Mouse (Mus musculus) spleen, adult 2 months (tissue): ENCODE data around the gene Sebox. TPM values are rescaled to one million over a fixed set of nuclear protein-coding genes. Genes with fewer than 3 reads are reported as not detected.
"Not testable (repeated sequence)": the region's sequence is repeated elsewhere in the genome, so short reads cannot be mapped to it uniquely, and the experiment has no call there.

Source experiments
- DNase-seq, 2 experiments: peaks; one replicate each; pipeline versions ENCODE4 v3.0.0 to v3.0.0-alpha.2; 2012 to 2021; ENCODE audit warnings: low spot score in 2 of 2, low read depth in 1 of 2
- H3K27ac ChIP-seq: fragments of 200-500 bp; 2 replicates; pipeline ENCODE4 v1.5.1; 2012; ENCODE audit warnings: low read length, inconsistent platforms; ENCODE audit not compliant: insufficient read depth
- H3K27me3 ChIP-seq: fragments of 200-500 bp; 2 replicates; pipeline ENCODE4 v1.6.1; 2012; ENCODE audit warnings: mild to moderate bottlenecking, moderate library complexity, low read length, inconsistent platforms; ENCODE audit not compliant: control insufficient read depth, insufficient read depth
- H3K36me3 ChIP-seq: fragments of 200-500 bp; 2 replicates; pipeline ENCODE4 v1.6.1; 2012; ENCODE audit warnings: mild to moderate bottlenecking, low read length, inconsistent platforms; ENCODE audit not compliant: control insufficient read depth, insufficient read depth
- H3K4me1 ChIP-seq: fragments of 200-500 bp; 2 replicates; pipeline ENCODE4 v1.6.1; 2011; ENCODE audit warnings: inconsistent platforms; ENCODE audit not compliant: control insufficient read depth, insufficient read depth, insufficient read length
- H3K4me3 ChIP-seq: fragments of 200-500 bp; 2 replicates; pipeline ENCODE4 v1.5.1; 2011; ENCODE audit warnings: mild to moderate bottlenecking, inconsistent platforms; ENCODE audit not compliant: insufficient read depth, insufficient read length; ENCODE audit errors: extremely low read depth
- CTCF ChIP-seq: fragments of 200-500 bp; IDR thresholded peaks from 2 replicates; pipeline ENCODE4 v1.5.1; 2011; ENCODE audit warnings: mild to moderate bottlenecking, inconsistent platforms; ENCODE audit not compliant: insufficient read depth, insufficient read length, insufficient replicate concordance; ENCODE audit errors: extremely low read depth
- POLR2A ChIP-seq: fragments of 200-500 bp; IDR thresholded peaks from 2 replicates; pipeline ENCODE4 v1.6.1; 2011; ENCODE audit warnings: low read depth, low read length, inconsistent platforms
- WGBS: fragments of 180-500 bp; shearing (Covaris S2); methylation state at CpG from one replicate; pipeline ENCODE4 v1.1.7; 2018; 5-methylcytosine and 5-hydroxymethylcytosine counted together
- polyA plus RNA-seq: library from polyadenylated mRNA; depleted of rRNA; stranded (reverse); fragments of >200 nt; gene quantifications from 2 replicates; pipeline ENCODE4 v1.2.3, GENCODE M21; 2012

The Sebox gene
- polyA plus RNA-seq, 1 experiment: not detected

DNA sequence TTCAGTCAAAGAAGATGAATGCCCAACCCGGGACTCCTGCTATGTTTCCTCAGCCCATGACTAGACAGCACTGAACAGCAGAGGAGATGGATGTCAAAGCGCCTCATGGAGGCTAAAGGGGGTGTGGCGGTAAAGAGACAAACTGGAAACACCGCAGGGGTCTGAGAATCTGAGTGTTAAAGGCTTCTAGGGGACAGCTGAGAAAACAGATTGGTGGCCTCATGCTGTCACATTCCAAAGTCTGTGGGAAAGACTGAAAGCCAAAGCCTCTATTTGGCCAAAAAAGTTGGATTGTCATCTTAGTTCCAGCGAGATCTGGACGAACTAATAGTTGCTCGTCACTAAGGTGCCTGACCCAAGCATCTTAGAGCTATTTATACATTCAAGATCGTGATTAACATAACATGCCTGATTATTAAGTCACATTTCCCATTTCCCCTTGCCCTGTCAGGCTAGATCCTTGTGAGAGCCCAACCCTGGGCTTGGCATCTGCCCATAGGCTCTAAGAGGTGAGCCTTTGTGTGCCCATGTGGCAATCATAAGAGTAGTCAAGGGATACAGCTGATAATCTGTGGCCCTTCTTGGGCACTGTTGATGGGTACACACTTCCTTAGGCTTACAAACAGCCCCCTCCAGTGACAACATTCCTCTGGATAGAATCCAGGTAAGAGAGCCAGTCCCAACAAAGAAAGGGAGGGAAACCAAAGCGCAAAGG lies 20.2 kb downstream of the Sebox start:
- H3K4me3 ChIP-seq: no peak overlapping the region
- WGBS: 93% methylated on average over 9 of the region's 9 CpGs
- H3K36me3 ChIP-seq: peaks cover 45% of the 10 kb centered on the region
- H3K27ac ChIP-seq: no peak overlapping the region
- H3K4me1 ChIP-seq: no peaks in the 10 kb centered on the region
- no peak for DNase-seq
- TF ChIP-seq CTCF (no peak), POLR2A (no peak)
- H3K27me3 ChIP-seq: no peaks in the 10 kb centered on the region

DNA sequence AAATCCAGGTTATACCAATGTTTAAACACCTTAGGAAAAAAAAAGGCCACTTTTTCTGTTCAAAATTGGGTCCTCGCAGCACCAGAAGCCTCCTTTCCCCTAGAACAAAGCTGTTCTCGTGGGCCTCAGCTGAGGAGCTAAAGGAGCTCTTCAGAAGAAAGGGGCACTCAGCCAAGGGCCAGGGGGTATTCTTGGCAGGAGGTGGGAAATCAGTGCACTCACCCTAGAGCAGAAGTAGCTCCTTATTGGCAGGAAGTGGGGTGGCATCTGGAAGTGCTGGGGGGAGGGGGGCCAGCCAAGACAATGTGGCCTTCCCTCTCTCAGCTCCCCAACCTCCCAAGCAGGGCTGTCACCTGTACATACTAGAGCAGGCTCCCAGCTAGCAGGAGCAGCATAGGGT lies 21.6 kb downstream of the Sebox start:
- TF ChIP-seq POLR2A (no peak), CTCF (no peak)
- no peak for DNase-seq
- no peak overlapping the region for H3K27ac ChIP-seq
- no peaks in the 10 kb centered on the region for H3K27me3 ChIP-seq
- H3K4me1 ChIP-seq: no peaks in the 10 kb centered on the region
- H3K4me3 ChIP-seq: no peak overlapping the region
- WGBS: 68% methylated on average over 2 of the region's 2 CpGs
- peaks cover 46% of the 10 kb centered on the region for H3K36me3 ChIP-seq

DNA sequence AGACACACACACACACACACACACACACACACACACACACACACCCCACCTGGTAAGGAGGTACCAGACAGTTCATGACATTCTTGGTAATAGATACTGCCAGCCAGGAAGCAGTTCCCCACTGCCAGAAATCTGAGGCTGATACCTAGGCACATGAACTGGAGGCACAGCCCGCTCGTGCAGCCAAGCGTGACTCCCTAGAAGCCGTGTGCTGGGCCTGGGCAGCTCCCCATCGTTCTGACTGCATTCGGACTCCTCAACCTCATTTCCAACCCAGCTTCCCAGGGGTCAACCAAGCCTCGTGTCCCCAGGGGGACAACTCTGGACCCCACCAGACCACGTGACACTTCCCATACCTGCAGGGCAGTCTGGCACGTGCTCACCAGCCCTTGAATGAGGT lies 25.5 kb downstream of the Sebox start:
- DNase-seq: no peak
- WGBS: 92% methylated on average over 9 of the region's 9 CpGs
- Histone ChIP-seq H3K27ac (no peak overlapping the region), H3K4me1 (no peaks in the 10 kb centered on the region), H3K36me3 (peaks cover 28% of the 10 kb centered on the region), H3K4me3 (no peak overlapping the region), H3K27me3 (no peaks in the 10 kb centered on the region)
- TF ChIP-seq CTCF: no peak

DNA sequence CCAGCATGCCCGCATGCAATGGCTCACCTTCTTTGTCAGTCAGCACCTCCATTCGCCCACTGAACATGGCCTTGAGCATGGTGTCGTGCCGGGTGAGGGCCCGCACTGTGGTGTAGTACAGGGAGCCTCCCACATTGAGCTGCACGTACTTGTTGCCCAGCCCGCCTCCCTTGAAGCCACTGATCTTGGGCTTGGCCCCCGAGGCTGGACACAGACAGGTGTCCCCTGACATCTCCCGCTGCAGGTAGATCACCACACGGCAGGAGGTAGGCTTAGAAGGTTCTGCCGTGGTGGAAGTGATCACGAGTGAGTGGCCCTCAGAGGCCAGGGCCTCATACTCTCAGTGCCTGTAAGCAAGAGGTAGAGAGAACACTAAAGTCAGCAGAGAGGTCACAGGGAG lies 26.8 kb downstream of the Sebox start:
- Histone ChIP-seq H3K27me3 (no peaks in the 10 kb centered on the region), H3K36me3 (peaks cover 22% of the 10 kb centered on the region), H3K4me3 (no peak overlapping the region), H3K27ac (no peak overlapping the region), H3K4me1 (no peaks in the 10 kb centered on the region)
- DNase-seq: no peak
- 93% methylated on average over 12 of the region's 12 CpGs for WGBS
- no peak for TF ChIP-seq CTCF

DNA sequence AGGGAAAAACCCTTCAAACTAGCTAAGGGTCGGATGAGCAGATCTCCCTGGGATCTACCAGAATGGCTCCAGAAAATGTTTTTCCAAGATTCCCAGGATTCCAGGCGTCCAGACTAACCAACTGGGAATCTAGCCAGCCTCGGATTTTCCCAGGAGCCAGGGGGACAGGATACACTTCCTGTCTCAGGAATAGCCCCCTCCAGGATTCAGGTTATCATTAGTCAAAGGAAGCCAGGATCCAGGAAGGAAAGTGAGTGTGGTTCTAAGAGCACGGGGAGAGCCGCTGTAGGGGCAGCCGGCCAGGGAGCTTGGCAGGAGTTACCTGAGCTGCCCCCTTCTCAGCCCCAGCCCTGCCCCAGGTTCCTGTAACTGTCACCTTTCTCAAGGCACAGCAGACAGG lies 27.8 kb downstream of the Sebox start:
- no peak for TF ChIP-seq CTCF
- TF ChIP-seq POLR2A: no peak
- Histone ChIP-seq H3K4me1 (no peaks in the 10 kb centered on the region; the same call in 1 of the 2 replicates), H3K4me3 (no peak overlapping the region), H3K27me3 (no peaks in the 10 kb centered on the region), H3K27ac (0 out of 2 replicates have a peak overlapping the region, but pooled peaks have one; percentile 12), H3K36me3 (peaks cover 17% of the 10 kb centered on the region)
- no peak for DNase-seq
- WGBS: 83% methylated on average over 6 of the region's 6 CpGs

DNA sequence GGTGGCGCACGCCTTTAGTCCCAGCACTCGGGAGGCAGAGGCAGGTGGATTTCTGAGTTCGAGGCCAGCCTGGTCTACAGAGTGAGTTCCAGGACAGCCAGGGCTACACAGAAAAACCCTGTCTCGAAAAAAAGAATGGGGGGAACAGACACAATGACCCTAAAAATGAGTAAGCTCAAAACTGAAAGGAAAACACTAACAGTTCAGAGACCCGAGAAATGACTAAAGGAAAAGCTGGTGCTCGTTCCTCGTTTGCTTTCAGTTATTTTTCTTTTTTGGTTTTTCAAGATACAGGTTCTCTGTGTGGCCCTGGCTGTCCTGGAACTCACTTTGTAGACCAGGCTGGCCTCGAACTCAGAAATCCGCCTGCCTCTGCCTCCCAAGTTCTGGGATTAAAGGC lies 28.3 kb downstream of the Sebox start:
- not testable (repeated sequence) for DNase-seq

DNA sequence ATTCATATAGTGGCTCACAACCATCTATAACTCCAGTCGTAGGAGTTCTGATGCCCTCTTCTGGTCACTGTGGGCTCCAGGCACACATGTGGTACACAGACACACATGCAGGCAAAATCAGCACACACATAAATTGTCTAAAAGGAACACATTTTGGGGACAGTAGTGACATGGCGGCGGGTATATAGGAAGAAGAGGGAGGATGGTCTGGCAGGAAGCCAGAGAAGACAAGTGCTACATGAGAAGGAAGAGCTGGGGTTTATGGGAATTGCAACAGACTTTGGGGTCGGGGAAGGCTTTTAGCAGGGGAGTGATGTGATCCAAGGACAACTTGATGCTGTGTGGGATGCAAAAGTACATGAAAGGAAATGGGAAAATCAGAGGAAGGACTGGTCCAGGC lies 31.3 kb downstream of the Sebox start:
- Histone ChIP-seq H3K4me1 (no peaks in the 10 kb centered on the region; the same call in 1 of the 2 replicates), H3K27me3 (no peaks in the 10 kb centered on the region), H3K27ac (no peak overlapping the region), H3K36me3 (peaks cover 4% of the 10 kb centered on the region), H3K4me3 (no peak overlapping the region)
- no peak for TF ChIP-seq POLR2A
- no peak for TF ChIP-seq CTCF
- no peak for DNase-seq
- WGBS: 85% methylated on average over 4 of the region's 4 CpGs

More for the DNA sequence above, 28.3 kb downstream of the Sebox start:
- not testable (repeated sequence) for H3K27me3 ChIP-seq, H3K4me1 ChIP-seq, H3K4me3 ChIP-seq
- Histone ChIP-seq H3K36me3 (peaks cover 16% of the 10 kb centered on the region), H3K27ac (0 out of 2 replicates have a peak overlapping the region, but pooled peaks have one; percentile 12)
- WGBS: 82% methylated on average over 10 of the region's 10 CpGs
